Mouse (Mus musculus) lung, adult 2 months (tissue): Measurements from ENCODE around the gene Vegfb. TPM values are rescaled to one million over a fixed set of nuclear protein-coding genes. Genes with fewer than 3 reads are reported as not detected.
A peak's percentile ranks its signal among the peaks of the same experiment; 100 is the strongest.

Source experiments
- DNase-seq: peaks from one replicate; pipeline ENCODE4 v3.0.0; 2022
- H3K4me1 ChIP-seq: fragments of 200-500 bp; 2 replicates; pipeline ENCODE4 v1.6.1; 2011; ENCODE audit warnings: low read length; ENCODE audit not compliant: control insufficient read depth, insufficient read depth
- H3K4me3 ChIP-seq: fragments of 200-500 bp; replicated peaks from 2 replicates; pipeline ENCODE3; 2011; ENCODE audit warnings: low read depth, mild to moderate bottlenecking, control low read depth, low read length; ENCODE audit errors: extremely low read depth
- CTCF ChIP-seq: fragments of 200-500 bp; IDR thresholded peaks from 2 replicates; pipeline ENCODE4 v1.5.1; 2011; ENCODE audit warnings: mild to moderate bottlenecking, low read length, control low read depth; ENCODE audit not compliant: insufficient read depth
- POLR2A ChIP-seq: fragments of 200-500 bp; IDR thresholded peaks from 2 replicates; pipeline ENCODE4 v1.6.1; 2011; ENCODE audit warnings: low read depth, mild to moderate bottlenecking, control low read depth, low read length, borderline replicate concordance; ENCODE audit errors: extremely low read depth
- WGBS: fragments of 180-500 bp; shearing (Covaris S2); methylation state at CpG from one replicate; pipeline ENCODE4 v1.1.7; 2018; 5-methylcytosine and 5-hydroxymethylcytosine counted together
- polyA plus RNA-seq: library from polyadenylated mRNA; depleted of rRNA; stranded (reverse); fragments of >200 nt; gene quantifications from 2 replicates; pipeline ENCODE4 v1.2.3, GENCODE M21; 2012

Vegfb gene
- polyA plus RNA-seq, 1 experiment: 30.1 TPM

DNA sequence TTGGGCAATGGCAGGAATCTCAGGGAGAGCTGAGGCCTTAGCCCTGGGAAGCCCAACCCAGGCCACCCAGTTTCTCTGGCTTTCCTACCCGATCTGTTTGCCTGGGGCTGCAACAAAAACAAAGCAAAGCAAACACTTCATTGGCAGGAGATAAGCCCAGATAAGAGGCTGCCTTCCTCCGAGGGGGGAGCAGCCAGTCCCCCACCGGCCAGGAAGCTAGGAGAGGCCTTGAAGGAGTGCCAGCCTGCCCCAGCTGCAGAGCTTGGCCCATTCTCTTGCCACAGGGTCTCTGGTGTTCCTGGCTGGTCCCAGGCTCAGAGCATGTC, 34.8 kb downstream of the Vegfb start:
- peak; percentile 79 for DNase-seq
- TF ChIP-seq POLR2A (peak; percentile 85; the same call in 1 of the 2 replicates), CTCF (no peak)
- Histone ChIP-seq H3K4me1 (peaks cover 11% of the 10 kb centered on the region), H3K4me3 (peak overlapping the region; percentile 91)
- 4% methylated on average over 3 of the region's 3 CpGs for WGBS

- DNase-seq: peak; percentile 82
- 1% methylated on average over 31 of the region's 31 CpGs for WGBS
- 0 out of 2 replicates have a peak, but pooled peaks have one; percentile 4 for TF ChIP-seq POLR2A
- no peak for TF ChIP-seq CTCF
- H3K4me1 ChIP-seq: peaks cover 11% of the 10 kb centered on the region
- H3K4me3 ChIP-seq: peak overlapping the region; percentile 91
These were observed 35.3 kb downstream of the Vegfb start for GRCm38 (mm10) chr19:6951994-6952711.

GRCm38 (mm10) chr19:6951381-6951968, 36.0 kb downstream of the Vegfb start:
- under 1% methylated on average over 35 of the region's 35 CpGs for WGBS
- H3K4me3 ChIP-seq: peak overlapping the region; percentile 91
- TF ChIP-seq POLR2A (peak; percentile 84), CTCF (no peak)
- peak; percentile 93 for DNase-seq
- H3K4me1 ChIP-seq: peaks cover 11% of the 10 kb centered on the region

- peak; percentile 68 for DNase-seq
- peaks cover 11% of the 10 kb centered on the region for H3K4me1 ChIP-seq
- H3K4me3 ChIP-seq: peak overlapping the region; percentile 91
- WGBS: under 1% methylated on average over 28 of the region's 28 CpGs
- TF ChIP-seq CTCF: no peak
- peak; percentile 85; the same call in 1 of the 2 replicates for TF ChIP-seq POLR2A
These were observed 36.8 kb downstream of the Vegfb start for GRCm38 (mm10) chr19:6950613-6951153.

- no peak overlapping the region for H3K4me3 ChIP-seq
These were observed 37.5 kb downstream of the Vegfb start for GRCm38 (mm10) chr19:6949951-6950350.

DNA sequence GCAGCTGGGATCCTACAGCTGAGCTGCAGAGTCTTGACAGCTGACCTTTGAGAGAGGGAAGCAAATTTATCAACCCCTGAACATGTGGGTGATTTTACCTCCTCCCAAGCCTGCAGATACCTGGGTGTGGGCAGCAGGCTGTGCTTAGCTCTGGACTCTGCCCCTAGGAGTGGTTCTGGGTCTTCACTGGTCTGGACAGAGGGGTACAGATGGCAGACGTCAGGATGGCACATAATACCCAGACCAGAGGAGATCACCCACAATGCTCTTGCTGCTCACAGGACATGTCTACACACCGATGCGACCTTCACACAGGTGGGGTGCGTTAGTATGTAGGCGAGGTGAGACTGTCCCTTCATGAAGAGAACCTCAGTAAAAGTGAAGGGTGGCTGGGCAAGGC, 37.9 kb downstream of the Vegfb start:
- 85% methylated on average over 5 of the region's 5 CpGs for WGBS
- peaks cover 11% of the 10 kb centered on the region for H3K4me1 ChIP-seq
- no peak for DNase-seq
- no peak for TF ChIP-seq CTCF
- TF ChIP-seq POLR2A: no peak
- H3K4me3 ChIP-seq: no peak overlapping the region

More at GRCm38 (mm10) chr19:6949951-6950350, 37.5 kb downstream of the Vegfb start:
- H3K4me1 ChIP-seq: peaks cover 11% of the 10 kb centered on the region
- WGBS: 51% methylated on average over 5 of the region's 5 CpGs
- TF ChIP-seq POLR2A: no peak
- no peak for DNase-seq

- TF ChIP-seq CTCF (no peak), POLR2A (no peak)
- Histone ChIP-seq H3K4me1 (peaks cover 5% of the 10 kb centered on the region), H3K4me3 (no peak overlapping the region)
- DNase-seq: no peak
- 66% methylated on average over 4 of the region's 4 CpGs for WGBS
These were observed 39.3 kb downstream of the Vegfb start for GRCm38 (mm10) chr19:6948186-6948585.

GRCm38 (mm10) chr19:6947742-6948141, 39.7 kb downstream of the Vegfb start:
- peaks cover 3% of the 10 kb centered on the region for H3K4me1 ChIP-seq
- no peak for DNase-seq
- 66% methylated on average over 4 of the region's 4 CpGs for WGBS
- no peak for TF ChIP-seq CTCF
- TF ChIP-seq POLR2A: no peak
- H3K4me3 ChIP-seq: no peak overlapping the region

DNA sequence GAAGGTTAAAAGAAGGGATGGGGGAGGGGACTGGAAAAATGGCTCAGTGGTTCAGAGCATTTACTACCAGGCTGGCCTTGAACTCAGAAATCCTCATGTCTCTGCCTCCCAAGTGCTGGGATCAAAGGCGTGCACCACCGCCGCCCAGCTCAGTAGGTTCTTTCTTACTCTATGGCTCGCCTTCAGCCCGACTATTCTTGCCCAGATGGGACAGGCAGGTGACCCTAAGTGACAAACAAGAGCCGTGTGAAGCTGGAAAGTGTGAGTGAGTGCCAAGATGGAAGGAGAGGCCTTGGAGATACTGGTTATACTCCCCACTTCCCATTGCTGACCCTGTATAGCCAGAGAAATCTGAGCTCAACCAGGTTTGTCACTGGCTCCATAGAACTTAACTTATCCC, 43.7 kb downstream of the Vegfb start:
- TF ChIP-seq CTCF (no peak), POLR2A (no peak)
- Histone ChIP-seq H3K4me1 (peaks cover 7% of the 10 kb centered on the region; the same call in 1 of the 2 replicates), H3K4me3 (no peak overlapping the region)
- DNase-seq: no peak
- 92% methylated on average over 6 of the region's 6 CpGs for WGBS
